In the genomic region with DNA sequence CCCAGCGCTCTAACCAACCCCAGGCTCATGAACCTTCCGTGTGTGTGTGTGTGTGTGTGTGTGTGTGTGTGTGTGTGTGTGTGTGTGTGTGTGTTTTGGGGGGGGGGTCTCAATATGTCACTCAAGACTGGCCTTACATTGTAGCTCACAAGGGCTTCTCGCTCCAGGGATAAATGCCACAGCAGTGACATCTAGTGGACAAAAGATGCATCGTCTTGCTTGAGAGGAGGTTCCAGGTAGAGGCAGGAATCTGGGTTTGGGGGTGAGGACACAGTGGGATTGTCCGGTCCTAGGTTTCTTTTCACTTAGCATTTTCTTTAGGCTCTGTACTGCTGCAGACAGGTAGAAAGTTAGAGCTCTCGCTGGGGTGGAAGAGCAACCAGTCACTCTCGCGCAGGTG, we compare ENCODE assay signal across 8 mouse cellular contexts.
A peak's percentile ranks its signal among the peaks of the same experiment; 100 is the strongest.
DNase-seq lines count a peak whose midpoint lies in the region; ATAC-seq and TF ChIP-seq lines count a peak whose summit lies in the region.

No protein-coding gene starts in this region.

- ATAC-seq in hindbrain, embryonic 16.5 days = 0 out of 2 replicates have a peak, but pooled peaks have one; percentile 21
- peak; percentile 67 for ATAC-seq in liver, postnatal 0 days

- no peak overlapping the region for H3K9ac ChIP-seq in hindbrain, embryonic 16.5 days (ENCODE audit: low read depth, low read length)
- no peak overlapping the region for H3K9ac ChIP-seq in liver, postnatal 0 days (replicated peaks)

- H3K27me3 ChIP-seq in hindbrain, embryonic 16.5 days (replicated peaks; ENCODE audit: control insufficient read depth, insufficient read depth, low read length) = no peaks in the 10 kb centered on the region
- H3K27me3 ChIP-seq in liver, postnatal 0 days (ENCODE audit: insufficient read depth, low read length) = no peaks in the 10 kb centered on the region

- TF ChIP-seq CTCF in liver, postnatal 0 days (IDR thresholded peaks at IDR 0.05; ENCODE audit: low read depth) = peak; percentile 81

- no peak for TF ChIP-seq EP300 in liver, postnatal 0 days (IDR thresholded peaks at IDR 0.05; ENCODE audit: low read depth)

- no peaks in the 10 kb centered on the region for H3K9me3 ChIP-seq in hindbrain, embryonic 16.5 days (ENCODE audit: control insufficient read depth, low read length)
- no peaks in the 10 kb centered on the region for H3K9me3 ChIP-seq in liver, postnatal 0 days (ENCODE audit: low read length)

- 30% methylated on average over 8 of the region's 8 CpGs for WGBS in hindbrain, embryonic 16.5 days
- 23% methylated on average over 8 of the region's 8 CpGs for WGBS in liver, postnatal 0 days (ENCODE audit: insufficient replicate concordance)

- DNase-seq in adrenal gland, adult 2 months = peak; percentile 15
- no peak for DNase-seq in adrenal gland, adult 8-10 months
- peak; percentile 31 for DNase-seq in ovary, postnatal 14 days (ENCODE audit: low spot score)
- no peak for DNase-seq in ovary, adult 18-20 months (ENCODE audit: low spot score)
- DNase-seq in cerebellum, adult 9-10 months = peak; percentile 72
- DNase-seq in liver, postnatal 0 days = peak; percentile 53
- DNase-seq in right cerebral cortex, postnatal 25 days = peak; percentile 32

- no peak overlapping the region for H3K4me2 ChIP-seq in hindbrain, embryonic 16.5 days (ENCODE audit: low read length)
- no peak overlapping the region for H3K4me2 ChIP-seq in liver, postnatal 0 days (ENCODE audit: low read depth, low read length)

- H3K4me1 ChIP-seq in hindbrain, embryonic 16.5 days (ENCODE audit: control insufficient read depth, insufficient read depth, low read depth, low read length) = no peaks in the 10 kb centered on the region
- no peaks in the 10 kb centered on the region for H3K4me1 ChIP-seq in liver, postnatal 0 days (ENCODE audit: insufficient read depth)

- no peaks in the 10 kb centered on the region for H3K36me3 ChIP-seq in hindbrain, embryonic 16.5 days (ENCODE audit: control insufficient read depth, insufficient read depth, low read length)
- no peaks in the 10 kb centered on the region for H3K36me3 ChIP-seq in liver, postnatal 0 days (replicated peaks; ENCODE audit: insufficient read depth, low read length)

- H3K4me3 ChIP-seq in hindbrain, embryonic 16.5 days (ENCODE audit: low read length) = no peak overlapping the region
- no peak overlapping the region for H3K4me3 ChIP-seq in liver, postnatal 0 days (ENCODE audit: low read depth, low read length)

- no peak overlapping the region for H3K27ac ChIP-seq in hindbrain, embryonic 16.5 days (ENCODE audit: low read depth, low read length)
- H3K27ac ChIP-seq in liver, postnatal 0 days (ENCODE audit: low read depth) = peak overlapping the region; percentile 75

Comparison
In these comparisons a context has a peak if more than half of its experiments do, and no peak if none do; other contexts are left out.
1. DNase-seq: peak in adrenal gland, adult 2 months (single experiment), ovary, postnatal 14 days (single experiment), cerebellum, adult 9-10 months (single experiment), liver, postnatal 0 days (single experiment) and right cerebral cortex, postnatal 25 days (single experiment); none in adrenal gland, adult 8-10 months (single experiment) and ovary, adult 18-20 months (single experiment).